Mouse (Mus musculus) 3T3-L1 (cell line): ENCODE measurements around the gene Dmkn.

Experiments
- DNase-seq: peaks from one replicate; pipeline ENCODE4 v3.0.0-alpha.2; 2015; ENCODE audit warnings: low read depth, low spot score

The Dmkn gene

GRCm38 (mm10) chr7:30761769-30762352 is 1.7 kb upstream of the Dmkn start:
- no peak for DNase-seq

- no peak for DNase-seq
Measured at GRCm38 (mm10) chr7:30765173-30765572, 1.6 kb downstream of the Dmkn start.

- no peak for DNase-seq
Measured at GRCm38 (mm10) chr7:30766408-30766807, 2.9 kb downstream of the Dmkn start.

GRCm38 (mm10) chr7:30769236-30769635 is 5.7 kb downstream of the Dmkn start:
- DNase-seq = no peak

- no peak for DNase-seq
Measured at GRCm38 (mm10) chr7:30776104-30776503, 12.5 kb downstream of the Dmkn start.

GRCm38 (mm10) chr7:30777081-30777579 is 13.6 kb downstream of the Dmkn start:
- DNase-seq = no peak

- DNase-seq = no peak
Measured at GRCm38 (mm10) chr7:30777911-30778310, 14.4 kb downstream of the Dmkn start.

- DNase-seq = no peak
Measured at GRCm38 (mm10) chr7:30781792-30782191, 18.2 kb downstream of the Dmkn start.

- no peak for DNase-seq
Measured at GRCm38 (mm10) chr7:30782658-30783057, 19.1 kb downstream of the Dmkn start.

GRCm38 (mm10) chr7:30785154-30785553 is 21.6 kb downstream of the Dmkn start:
- DNase-seq = no peak

- no peak for DNase-seq
Measured at GRCm38 (mm10) chr7:30785721-30786546, 22.4 kb downstream of the Dmkn start.

- no peak for DNase-seq
Measured at GRCm38 (mm10) chr7:30787377-30788022, 23.9 kb downstream of the Dmkn start, which contains the start of gene Krtdap. Gene Krtdap, plus strand, starts transcription at chr7:30787896.

- no peak for DNase-seq
Measured at GRCm38 (mm10) chr7:30790141-30790540, 26.6 kb downstream of the Dmkn start.

GRCm38 (mm10) chr7:30791921-30792320 is 28.4 kb downstream of the Dmkn start:
- no peak for DNase-seq

- peak; percentile 13 for DNase-seq
Measured at GRCm38 (mm10) chr7:30794921-30795320, 31.4 kb downstream of the Dmkn start.

GRCm38 (mm10) chr7:30796790-30797189 is 33.2 kb downstream of the Dmkn start:
- DNase-seq = no peak

- no peak for DNase-seq
Measured at GRCm38 (mm10) chr7:30800653-30801052, 37.1 kb downstream of the Dmkn start.

- no peak for DNase-seq
Measured at GRCm38 (mm10) chr7:30803256-30803655, 39.7 kb downstream of the Dmkn start.

GRCm38 (mm10) chr7:30804026-30804715 is 40.6 kb downstream of the Dmkn start:
- no peak for DNase-seq

GRCm38 (mm10) chr7:30805924-30806323 is 42.4 kb downstream of the Dmkn start:
- peak; percentile 2 for DNase-seq

GRCm38 (mm10) chr7:30810319-30810718 is 46.8 kb downstream of the Dmkn start:
- no peak for DNase-seq
